Mouse (Mus musculus) thymus, postnatal 4 days (tissue): Measurements from ENCODE around the gene Gm20388.
A peak's percentile ranks its signal among the peaks of the same experiment; 100 is the strongest.

Experiments used
- DNase-seq: peaks from one replicate; pipeline ENCODE4 v3.0.0; 2021

The Gm20388 gene

DNA sequence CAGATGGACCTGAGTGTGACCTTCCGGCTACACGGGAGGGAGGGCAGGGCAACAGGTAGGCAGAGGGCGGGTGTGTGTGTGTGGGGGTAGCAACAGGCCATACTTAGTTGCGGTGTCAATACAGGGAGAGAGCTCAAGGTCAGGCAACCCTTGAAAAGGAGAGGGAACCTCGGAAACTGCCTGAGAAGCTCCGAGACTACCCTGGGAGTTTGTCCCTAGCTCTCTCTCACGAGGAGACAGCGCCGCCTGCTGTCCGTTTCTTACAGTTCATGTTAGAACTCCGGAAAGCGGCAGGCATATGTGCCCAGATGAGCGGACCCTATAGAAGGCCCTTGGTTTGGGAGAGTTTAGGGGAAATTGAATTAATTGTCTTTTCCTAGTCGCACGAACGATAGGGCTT is 1182.0 kb downstream of the Gm20388 start:
- DNase-seq: peak; percentile 94

DNA sequence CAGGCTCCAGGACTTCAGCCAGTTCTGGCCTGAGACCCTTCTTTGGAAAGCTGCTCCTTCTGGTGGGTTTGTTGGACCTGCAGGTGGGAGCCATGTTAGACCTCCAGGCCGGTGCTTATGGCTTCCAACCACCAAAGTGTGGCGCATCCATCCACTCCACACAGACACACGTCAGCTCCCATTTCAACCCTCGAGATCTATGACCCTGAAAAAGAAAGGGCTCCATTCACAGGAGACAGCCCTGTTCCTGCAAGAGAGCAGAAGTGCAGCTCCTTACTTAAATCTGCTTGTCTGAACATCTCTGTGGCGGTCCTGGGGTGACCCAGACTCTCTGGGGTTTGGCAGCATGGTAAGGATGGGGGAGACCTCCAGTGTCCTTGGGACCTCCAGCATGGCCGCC is 1182.9 kb downstream of the Gm20388 start:
- no peak for DNase-seq

DNA sequence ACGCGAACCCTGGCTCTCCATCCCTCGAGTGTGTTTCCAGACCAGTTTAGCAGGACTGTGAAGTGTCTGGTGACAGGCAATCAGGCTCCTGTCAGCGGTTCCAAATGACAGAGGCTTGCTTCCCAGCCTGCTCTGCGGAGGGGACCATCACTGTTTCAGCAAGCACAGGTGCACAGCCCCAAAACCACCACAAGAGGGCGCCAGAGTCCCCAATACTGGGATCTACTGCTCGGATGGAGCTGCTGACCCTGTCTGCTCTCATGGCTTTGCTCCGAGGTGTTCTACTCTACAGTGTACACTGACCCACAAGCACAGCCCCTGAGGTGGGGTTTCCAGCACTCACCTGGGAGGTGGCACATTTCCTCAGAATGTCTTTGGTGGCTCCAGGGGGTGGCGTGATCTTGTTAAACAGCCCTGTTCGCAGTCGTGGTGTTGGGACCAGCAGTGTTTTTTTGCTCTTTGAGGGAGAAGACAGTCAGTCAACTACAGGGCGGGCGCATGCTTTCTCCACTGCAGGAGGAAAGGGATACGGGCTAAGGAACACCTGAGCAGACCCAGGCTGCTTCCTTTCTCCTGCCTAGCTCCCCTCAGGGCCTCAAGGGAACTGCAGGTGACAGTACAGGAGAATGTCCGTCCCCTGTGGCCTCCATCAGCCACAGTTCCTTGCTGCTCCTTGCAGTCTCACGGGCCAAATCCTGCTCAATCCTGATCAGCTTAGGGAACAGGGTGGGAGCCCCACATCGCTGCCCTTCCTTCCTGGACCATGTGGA is 1193.6 kb downstream of the Gm20388 start:
- DNase-seq: peak; percentile 87

DNA sequence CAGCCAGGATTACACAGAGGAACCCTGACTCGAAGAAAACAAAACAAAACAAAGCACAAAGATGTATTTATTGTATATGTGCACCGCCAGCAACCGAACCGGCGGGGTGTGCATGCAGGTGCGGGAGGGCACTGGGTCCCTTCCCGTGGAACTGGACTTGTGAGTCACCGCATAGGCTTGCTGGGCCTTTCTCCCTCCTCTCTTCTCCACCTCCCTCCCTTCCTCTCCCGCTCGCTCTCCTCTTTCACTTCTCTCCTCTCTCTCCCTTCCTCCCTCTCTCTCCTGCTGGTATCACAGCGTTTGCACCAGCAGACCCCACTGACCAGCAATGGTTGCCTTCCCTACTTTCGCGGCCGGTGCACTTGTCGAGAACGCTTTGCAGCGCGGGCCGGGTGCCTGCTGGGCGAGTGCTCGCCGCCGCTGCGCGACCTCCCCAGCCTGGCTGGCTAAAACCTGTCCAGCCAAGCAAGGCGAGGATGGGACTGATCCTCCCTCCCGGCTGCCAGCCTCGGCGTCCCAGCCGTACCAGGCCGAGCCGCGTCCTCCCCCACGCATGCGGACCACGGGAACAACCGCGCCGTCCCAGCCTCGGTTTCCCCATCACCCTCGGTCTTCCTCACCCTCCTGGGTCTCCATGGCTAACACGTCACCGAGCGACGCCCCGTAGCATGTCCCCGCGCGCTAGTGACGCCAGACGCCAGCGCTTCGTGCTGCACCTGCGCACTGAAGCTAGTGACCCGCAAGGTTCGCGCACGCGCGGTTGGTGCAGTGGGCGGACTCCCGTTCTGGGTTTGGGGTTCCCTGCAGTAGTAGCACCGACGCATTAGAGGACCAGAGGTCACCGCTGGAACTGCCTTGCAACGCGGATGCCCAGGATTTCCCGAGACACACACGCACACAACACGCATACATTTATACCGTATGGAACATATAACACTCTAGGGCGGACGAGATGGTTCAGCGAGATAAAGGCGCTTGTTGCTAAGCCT is 1197.3 kb downstream of the Gm20388 start, which contains the start of gene Mthfsd:
Mthfsd (minus strand) TSS at position 725 of the 989 bp plus-strand sequence.
- peak; percentile 99 for DNase-seq

- DNase-seq: no peak
Observed at GRCm38 (mm10) chr8:121108657-121109056, 1198.0 kb downstream of the Gm20388 start.

- no peak for DNase-seq
Observed at GRCm38 (mm10) chr8:121111145-121111907, 1200.7 kb downstream of the Gm20388 start.

GRCm38 (mm10) chr8:121113261-121113660 is 1202.6 kb downstream of the Gm20388 start:
- peak; percentile 96 for DNase-seq

- DNase-seq: no peak
Observed at GRCm38 (mm10) chr8:121115136-121115535, 1204.5 kb downstream of the Gm20388 start.

- peak; percentile 76 for DNase-seq
Observed at GRCm38 (mm10) chr8:121115948-121116347, 1205.3 kb downstream of the Gm20388 start, which contains the start of gene Foxc2. Gene Foxc2 (plus strand): TSS chr8:121116171.

DNA sequence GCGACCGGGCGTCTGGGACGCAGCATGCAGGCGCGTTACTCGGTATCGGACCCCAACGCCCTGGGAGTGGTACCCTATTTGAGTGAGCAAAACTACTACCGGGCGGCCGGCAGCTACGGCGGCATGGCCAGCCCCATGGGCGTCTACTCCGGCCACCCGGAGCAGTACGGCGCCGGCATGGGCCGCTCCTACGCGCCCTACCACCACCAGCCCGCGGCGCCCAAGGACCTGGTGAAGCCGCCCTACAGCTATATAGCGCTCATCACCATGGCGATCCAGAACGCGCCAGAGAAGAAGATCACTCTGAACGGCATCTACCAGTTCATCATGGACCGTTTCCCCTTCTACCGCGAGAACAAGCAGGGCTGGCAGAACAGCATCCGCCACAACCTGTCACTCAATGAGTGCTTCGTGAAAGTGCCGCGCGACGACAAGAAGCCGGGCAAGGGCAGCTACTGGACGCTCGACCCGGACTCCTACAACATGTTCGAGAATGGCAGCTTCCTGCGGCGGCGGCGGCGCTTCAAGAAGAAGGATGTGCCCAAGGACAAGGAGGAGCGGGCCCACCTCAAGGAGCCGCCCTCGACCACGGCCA is 1206.0 kb downstream of the Gm20388 start:
- peak; percentile 25 for DNase-seq

- DNase-seq: no peak
Observed at GRCm38 (mm10) chr8:121117186-121117651, 1206.6 kb downstream of the Gm20388 start.

DNA sequence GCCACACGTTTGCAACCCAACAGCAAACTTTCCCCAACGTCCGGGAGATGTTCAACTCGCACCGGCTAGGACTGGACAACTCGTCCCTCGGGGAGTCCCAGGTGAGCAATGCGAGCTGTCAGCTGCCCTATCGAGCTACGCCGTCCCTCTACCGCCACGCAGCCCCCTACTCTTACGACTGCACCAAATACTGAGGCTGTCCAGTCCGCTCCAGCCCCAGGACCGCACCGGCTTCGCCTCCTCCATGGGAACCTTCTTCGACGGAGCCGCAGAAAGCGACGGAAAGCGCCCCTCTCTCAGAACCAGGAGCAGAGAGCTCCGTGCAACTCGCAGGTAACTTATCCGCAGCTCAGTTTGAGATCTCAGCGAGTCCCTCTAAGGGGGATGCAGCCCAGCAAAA is 1207.3 kb downstream of the Gm20388 start:
- no peak for DNase-seq

- no peak for DNase-seq
Observed at GRCm38 (mm10) chr8:121118634-121119420, 1208.2 kb downstream of the Gm20388 start.

DNA sequence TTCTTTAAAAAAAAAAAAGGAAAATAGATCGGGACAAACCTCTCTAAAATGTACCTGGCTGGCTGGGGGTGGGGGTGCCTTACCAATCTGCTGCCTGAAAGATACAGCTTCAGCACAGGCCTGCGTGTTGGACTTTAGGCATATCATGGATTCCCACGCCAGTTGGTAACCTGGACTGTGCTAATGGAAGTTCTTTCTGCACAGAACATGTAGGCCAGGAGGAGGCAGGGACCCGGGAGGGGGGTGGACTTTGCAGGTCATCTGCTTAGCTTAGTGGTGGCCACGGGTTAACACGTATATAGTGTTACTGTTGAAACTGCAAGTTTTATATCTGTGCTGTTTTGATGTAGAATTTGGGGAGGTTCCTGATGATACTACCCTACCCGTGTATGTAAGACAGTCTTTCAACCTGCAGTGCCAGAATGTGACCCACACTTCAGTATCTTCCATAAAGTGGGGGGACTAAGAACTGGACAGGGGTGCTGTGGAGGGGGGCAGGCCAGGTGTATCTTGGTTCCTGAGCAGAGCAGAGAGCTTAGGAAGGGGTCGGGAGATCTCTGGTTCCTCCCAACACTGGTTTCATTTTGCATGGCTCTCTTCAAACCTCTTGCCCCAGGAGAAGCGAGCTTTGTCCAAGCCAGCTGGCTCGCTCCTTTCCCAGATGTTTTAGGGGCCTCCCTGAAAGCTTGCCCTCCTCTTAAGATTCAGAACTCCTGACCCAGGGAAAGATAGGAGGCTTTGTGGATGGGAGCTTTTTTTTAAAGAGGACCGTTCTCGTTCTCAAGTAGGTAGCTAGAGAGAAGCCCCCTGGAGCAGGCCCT is 1209.2 kb downstream of the Gm20388 start:
- DNase-seq: no peak

- no peak for DNase-seq
Observed at GRCm38 (mm10) chr8:121120456-121121419, 1210.1 kb downstream of the Gm20388 start.

DNA sequence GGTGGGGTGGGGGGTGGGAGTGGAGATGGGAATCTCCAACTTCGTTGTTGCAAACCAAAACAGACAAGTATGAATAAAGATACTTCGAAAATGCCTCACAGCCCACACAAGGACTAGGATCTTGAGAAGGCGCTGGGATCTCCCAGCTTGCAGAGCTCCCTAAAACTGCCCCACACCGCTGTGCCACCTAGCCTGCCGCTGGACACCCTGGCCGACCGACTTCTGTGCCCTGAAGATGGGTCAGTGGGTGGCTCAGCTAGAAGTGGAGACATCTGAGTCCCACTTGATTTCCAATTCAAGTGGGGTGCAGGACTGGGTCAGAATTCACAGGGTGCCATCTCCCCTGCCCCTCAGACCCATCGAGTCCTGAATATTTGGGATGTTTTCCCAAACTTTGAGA is 1211.1 kb downstream of the Gm20388 start:
- DNase-seq: no peak

DNA sequence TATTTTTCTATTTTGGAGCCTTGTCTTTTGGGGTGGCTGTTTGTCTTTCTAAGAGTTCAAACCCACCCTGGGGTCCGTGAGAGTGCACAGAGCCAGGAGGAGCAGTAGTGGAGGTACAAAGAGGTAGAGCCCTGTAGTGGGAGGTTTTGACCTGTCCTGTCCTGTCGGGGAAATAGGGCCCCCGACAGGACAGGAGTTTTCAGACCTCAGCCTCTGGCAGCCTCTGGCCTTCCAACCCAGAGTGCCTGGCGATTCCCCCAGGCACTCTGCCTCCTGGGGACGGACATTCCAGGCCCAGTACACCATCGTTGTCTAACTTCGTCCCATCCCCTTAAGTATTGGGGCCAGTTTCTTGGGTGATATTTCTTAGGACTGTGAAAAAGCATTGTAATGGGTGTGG is 1211.7 kb downstream of the Gm20388 start:
- DNase-seq: no peak

- no peak for DNase-seq
Observed at GRCm38 (mm10) chr8:121123113-121123512, 1212.5 kb downstream of the Gm20388 start.

DNA sequence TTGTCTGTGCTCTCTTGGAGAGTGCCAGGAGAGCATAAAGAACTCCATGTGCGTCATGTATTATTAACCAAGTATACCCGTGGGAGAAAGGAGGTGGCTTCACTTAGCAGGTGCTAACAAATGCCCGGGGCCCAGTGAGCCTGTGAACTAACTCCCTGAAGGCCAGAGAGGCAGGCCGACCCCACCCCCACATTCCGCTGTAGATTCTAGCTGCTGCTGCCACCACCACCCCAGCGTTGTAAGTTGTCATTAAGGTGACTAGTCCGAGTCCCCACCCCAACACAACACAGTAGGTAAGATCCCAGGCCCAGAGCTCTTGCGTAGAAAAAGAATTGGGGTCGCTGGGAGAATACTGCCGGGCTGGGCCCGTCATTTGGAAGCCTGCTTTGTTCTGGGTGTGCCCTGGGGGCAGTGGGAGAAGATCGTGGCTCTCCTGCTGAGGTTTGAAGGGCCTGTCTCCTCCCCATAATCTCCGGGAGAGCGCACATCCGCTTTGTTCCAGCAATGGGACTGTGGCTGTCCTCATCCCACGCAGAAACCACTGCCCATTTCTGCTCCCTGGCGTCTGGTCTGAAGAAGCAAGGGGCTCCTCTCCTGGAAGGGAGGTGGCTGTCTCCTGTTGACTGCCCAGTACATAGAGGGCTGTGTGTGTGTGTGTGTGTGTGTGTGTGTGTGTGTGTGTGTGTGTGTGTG is 1214.1 kb downstream of the Gm20388 start:
- no peak for DNase-seq
